Mouse (Mus musculus) frontal cortex, adult (tissue): ENCODE measurements around the gene Krt81.

Experiments
- ATAC-seq: cut with Nextera tagmentation; 2 replicates; pipeline ENCODE4 v1.9.2; 2017; ENCODE audit warnings: mild to moderate bottlenecking, moderate library complexity, mixed read lengths; ENCODE audit not compliant: low TSS enrichment

The Krt81 gene

DNA sequence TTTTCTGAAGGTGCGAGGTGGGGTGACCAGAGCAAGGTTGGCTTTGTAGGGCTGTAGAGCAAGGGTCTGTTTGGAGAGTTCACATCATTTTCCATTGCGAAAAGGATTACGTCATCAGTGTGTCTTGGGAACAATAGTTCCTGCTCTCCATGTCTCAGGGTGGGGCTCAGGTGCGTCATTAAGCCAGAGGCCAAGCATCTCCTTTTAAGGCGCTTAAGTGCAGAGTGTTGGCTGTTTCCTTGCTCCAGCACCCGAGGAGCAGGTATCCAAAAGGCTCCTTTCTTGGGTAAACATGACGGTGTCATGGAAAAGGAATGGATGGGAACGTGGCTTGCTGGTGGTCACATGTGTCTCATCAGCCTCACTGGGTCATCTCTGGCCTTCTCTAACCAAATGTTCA, 8.8 kb downstream of the Krt81 start:
- no peak for ATAC-seq

DNA sequence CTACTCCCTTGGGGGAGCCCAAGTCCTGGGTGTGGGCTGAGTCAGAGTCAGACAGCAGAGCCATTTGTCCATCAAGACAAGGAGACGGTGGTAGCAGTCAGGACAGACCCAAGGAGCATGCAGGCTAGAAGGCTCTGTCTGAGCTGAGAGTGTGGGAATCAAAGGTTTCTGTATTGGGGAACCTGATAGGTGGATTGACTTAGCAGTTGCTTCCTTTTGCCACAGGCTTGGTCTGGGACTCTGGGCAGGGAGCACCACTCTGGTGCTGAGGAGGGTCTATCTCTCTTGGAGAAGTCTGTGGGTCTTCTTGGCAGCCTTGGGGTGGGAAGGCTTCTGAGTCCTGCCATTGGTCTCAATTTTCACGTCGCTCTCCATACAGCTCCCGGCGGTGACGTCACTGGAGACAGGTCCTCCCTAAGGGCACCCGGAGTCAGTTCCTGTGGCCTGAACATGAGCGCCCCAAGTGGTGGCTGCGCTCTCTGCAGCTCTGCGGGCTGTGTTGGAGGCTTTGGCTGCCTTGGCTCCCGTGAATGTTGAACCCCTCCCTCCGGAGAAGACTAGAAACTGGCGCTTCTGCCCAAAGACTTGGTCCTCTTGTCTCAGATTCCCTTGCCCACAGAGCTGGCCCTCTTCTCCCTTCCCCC, 10.3 kb downstream of the Krt81 start:
- peak; percentile 77 for ATAC-seq

DNA sequence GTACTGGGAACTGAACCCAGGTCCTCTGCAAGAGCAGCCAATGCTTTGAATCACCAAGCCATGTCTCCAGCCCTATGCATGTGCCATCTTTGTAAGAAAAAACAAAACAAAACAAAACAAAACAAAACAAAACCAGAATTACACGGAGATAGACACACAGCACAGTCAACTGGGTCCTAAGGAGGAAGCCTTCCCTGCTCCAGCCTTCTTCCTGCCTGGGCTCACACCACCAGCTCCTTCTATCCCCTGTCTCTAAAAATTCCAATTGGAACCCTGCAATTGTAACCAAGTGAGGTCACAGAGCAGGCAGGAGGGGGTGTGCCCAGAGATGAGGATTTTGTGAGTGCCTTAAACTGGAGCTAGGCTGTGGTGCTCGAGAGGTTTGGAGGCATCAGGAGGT, 16.1 kb downstream of the Krt81 start, which contains the start of gene Krt88:
Krt88 (plus strand) TSS at position 301 of the 400 bp plus-strand sequence.
- ATAC-seq, result no peak

DNA sequence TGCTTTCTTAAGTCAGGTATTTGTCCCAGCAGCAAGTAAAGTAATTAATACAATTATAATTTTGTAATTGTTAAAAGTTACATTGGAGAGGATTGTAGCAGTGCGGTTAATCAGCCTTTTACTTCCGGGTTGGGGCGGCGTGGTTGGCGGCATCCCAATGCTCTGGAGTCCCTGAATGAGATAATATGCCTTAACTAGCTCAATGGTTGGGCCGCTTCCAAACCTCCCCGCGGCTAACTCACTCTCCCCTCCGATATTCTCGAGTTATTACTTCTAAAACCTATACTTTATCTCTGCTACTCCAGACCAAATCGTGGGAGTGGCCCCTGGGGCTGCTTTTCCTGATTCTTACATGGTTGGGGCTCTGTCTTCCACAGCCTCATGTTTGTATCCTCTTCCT, 17.0 kb downstream of the Krt81 start:
- ATAC-seq, result no peak

DNA sequence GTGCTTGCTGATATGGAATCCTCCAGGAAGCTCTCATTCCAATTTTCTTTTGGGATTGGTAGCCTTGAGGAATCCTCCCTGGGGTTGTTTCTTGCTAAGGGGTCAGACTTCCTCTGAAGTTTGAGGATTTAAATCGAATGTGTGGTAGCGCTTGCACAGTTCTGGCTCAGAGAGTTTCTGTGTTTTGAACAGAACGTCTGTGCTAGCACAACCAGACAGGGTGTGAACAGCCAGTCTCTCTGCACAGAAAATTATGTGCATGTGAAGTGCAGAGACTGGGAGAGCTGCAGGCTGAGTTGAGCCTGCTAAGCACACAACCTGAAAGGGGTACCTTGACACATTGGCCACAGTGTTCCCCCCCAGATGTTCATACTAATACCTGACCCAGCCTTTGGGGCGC, 22.7 kb downstream of the Krt81 start:
- peak; percentile 74 for ATAC-seq

DNA sequence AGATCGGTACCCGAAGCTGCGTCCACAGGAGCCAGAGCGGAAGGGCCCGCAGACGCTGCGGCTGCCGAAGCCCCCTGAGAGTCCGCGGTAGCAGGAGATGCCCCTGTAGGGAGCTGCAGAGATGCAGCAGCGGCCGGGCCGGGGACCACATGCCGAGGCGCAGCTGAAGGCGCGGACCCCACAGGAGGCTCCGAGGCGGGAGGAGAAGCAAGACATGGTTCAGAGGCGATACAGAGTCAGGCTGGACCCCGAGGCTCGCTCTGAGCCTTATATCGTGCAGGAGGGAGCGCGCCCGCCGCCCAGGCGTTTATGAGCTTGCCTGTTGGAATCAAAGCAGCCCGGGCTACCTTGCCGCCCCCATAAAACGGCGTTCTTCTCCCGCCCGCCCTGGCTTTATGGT, 25.0 kb downstream of the Krt81 start, which contains the start of gene Krt87:
Krt87 (minus strand) TSS at position 250 of the 400 bp plus-strand sequence.
- ATAC-seq, result no peak

DNA sequence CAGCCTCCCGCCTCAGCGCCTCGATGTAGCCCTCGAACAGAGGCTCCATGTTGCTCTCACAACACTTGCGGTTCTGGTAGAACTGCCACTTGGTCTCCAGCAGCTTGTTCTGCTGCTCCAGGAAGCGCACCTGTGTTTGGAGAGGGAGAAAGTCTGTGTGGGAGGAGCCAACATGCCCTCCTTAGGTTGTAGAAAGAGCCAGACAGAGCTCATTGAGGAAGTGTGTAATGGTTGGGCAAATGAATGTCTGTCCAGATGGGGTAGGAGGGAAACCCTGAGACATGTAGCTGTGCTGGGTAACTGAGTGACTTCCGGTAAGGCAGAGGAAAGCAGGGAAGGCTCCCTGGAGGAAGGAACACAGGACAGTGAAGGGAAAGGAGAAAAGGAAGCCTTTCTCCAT, 26.9 kb downstream of the Krt81 start:
- ATAC-seq, result no peak

DNA sequence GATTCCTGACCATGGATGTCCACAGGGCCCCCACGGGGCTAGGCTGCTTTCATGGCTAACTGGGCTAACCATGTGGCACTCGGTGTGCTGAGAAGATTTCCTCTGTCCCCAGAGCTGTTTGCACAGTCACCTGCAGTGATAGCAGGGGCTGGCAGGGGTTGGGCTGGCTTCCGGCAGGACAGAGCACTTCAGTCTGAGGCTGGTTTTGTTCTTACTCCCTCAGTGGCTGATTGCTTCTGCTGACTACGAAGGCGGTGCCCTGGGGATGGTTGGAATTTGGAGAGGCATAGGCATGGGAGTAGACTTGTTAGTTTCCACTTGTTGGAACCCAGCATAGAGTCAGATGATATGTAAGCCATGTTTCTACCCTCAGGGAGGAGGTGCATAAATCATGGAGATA, 38.6 kb downstream of the Krt81 start:
- ATAC-seq, result no peak

DNA sequence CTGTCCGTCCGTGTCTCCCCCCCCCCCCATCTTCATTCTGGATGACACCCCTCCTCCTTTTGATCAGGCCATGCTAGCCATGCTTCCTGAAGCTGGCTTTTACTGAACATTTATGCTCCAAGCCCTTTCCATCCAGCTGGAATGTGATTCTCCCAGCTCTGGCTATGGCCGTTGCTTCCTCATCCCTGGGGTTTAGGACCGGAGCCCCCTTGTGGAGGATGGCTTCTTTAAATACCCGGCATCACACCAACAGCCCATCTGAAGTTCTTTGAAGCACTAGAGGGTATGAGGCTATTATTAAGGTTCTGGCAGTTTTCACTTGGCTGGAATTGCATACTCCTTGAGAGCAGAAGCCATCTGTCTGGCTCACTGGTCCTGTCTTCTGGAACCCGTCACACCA, 42.6 kb downstream of the Krt81 start:
- no peak for ATAC-seq

DNA sequence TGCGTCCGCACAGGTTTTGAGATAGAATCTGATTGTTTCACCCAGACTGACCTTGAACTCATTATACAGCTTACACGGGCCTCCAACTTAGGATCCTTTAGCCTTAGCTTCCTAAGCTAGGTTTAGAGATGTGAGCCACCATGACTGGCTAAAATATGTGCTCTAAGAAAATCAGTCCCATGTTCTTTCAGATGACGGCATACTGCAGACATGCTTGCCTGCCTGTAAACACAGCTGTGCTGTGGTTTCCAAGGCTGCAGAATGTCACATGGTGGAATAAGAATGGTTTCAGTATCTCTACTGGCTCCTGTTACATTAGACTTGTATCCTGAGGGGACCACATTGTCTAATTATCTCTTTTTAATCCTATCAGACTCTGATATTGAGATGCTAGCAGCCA, 44.6 kb downstream of the Krt81 start:
- ATAC-seq, result no peak

DNA sequence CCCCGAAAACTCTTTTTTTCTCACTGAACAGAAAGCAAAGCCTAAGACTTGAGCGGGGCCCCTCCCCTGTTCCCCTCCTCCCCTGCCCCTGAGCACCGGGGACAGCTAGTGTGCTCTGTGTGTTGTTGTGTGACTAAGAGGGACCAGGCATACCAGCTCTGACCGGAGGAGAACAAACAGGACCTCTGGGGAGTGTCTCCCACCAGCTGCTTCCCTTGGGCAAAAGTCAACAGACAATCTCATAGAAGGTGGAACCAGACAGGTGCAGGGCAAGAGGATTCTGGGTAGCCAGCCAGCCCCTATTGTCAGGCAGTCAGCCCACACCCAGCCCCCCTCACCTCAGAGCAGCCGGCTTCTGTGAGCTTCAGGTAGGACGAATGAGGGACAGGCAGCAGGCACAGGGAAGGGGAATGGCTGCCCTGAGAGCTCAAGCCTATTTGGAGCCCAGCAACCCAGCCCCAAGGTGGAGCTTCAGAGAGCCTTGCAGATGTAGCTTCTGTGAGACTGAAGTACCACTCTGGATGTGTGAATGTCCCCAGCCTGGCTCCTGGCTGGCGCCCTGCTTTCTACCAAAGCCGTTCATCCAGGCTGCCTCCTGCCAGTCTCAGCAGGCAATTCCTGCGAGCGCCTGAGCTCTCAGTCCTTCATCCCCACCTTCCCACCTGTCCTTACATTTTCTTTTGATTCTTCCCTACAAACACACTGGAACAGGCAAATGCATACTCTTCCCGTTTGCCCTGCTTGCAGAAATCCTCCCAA, 48.6 kb downstream of the Krt81 start:
- no peak for ATAC-seq

DNA sequence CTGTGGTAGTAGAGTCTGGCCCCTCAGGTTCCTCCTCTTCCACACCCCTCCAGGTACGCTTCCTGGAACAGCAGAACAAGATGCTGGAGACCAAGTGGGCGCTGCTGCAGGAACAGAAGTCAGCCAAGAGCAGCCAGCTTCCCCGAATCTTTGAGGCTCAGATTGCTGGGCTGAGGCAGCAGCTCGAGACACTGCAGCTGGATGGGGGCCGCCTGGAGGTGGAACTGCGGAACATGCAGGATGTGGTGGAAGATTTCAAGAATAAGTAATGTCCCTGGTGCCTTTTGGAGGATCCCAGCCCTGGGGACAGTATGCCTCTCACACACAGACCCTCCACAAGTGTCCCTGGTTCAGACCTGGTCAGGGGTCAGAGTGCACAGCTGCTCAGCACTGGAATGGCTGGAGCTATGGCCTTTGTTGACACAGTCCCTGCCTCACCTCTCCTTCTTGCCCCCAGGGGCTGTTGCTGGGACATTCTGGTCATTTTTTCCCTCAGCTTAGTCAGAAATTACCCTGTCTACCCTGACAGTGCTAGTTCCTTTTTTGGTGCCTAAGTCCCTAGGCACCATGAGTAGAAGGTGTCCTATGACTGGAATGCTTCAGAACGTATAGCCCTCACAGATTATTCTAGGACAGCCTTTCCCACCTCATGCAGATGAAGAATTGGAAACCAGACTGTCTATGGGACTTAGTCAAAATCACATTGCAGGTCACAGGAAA, 49.5 kb downstream of the Krt81 start:
- no peak for ATAC-seq

DNA sequence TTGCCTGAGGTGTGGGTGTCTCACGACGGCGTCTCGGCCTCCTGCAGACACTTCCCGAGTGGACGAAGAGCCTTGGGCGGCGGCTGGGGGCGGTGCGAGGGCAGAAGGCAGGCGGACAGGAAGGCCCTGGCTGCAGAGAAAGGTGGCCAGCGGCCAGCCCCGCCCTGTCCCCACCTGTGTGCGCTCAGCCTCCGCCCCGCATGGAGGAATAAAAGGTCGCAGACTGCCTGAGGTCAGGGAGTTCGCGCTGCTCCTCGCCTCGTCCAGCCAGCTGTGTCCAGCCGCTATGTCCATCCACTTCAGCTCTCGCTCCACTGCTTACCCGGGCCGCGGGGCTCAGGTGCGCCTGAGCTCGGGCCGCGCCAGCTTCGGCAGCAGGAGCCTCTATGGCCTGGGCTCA, 51.4 kb downstream of the Krt81 start:
- no peak for ATAC-seq

DNA sequence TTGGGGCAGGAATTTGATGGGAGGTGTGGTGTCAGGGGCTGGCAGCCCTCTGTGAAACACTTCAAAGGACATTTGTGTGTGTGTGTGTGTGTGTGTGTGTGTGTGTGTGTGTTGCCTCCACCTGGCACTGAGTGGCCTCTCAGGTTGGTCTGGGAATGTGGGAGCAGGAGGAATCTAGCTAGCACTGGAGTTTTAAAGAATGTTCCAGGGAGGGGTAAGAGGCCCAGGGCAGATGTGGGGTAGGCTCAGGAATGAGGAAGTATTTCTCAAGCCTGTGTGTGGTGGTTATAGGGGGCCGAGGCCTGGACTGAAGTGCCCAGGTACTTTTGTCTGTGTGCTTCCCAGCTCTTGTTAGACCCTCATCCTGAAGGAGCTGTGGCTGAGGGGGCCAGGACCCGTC, 52.8 kb downstream of the Krt81 start, which contains the start of gene Krt7:
Krt7 (plus strand) TSS at position 269 of the 400 bp plus-strand sequence.
- no peak for ATAC-seq
